Mouse (Mus musculus): ENCODE results near the gene Rfx3. TPM values are rescaled to one million over a fixed set of nuclear protein-coding genes. Genes with fewer than 3 reads are reported as not detected.

Rfx3 gene
- total RNA-seq, 2 experiments from 2014 or later = 0.38 to 1.4 TPM

DNA sequence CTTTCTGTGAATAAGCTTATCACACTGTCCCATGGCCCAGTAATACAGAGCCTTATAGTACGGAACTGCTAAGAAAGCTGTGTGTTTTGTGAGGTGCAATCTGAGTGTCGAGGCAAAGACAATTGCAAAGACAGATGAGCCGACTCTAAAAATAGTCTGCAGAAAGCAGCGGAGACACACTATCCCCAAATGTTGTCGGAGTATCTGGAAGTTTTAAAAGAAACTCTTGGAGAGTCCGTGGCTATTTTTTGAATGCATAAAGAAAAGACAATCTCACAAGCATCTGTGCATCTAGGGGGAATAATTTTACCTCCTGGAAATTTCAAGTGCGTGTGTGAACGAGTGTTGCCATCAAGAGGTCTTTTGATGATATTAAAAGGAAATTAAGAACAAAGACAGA is 251.6 kb downstream of the Rfx3 start:
- no peak for ATAC-seq (replicated peaks; ENCODE audit: low FRiP score, poor library complexity, severe bottlenecking)

DNA sequence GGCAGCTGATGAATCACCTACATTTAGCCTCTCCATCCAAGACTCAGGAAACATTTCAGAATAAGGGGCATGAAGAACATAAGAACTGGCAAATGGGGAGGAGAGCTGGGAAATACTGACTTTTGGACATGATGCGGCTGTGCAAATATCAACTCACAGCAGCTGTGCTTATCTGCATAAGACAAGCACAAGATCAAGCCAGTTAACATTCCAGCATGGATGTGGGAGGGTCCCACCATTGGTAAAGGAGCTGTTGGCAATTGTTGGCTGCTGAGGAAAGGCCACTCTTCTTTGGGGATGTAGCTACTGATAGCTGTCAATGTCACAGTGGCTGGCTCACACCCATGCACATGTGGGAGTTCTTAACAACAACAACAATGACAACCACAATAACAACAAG is 263.7 kb downstream of the Rfx3 start:
- ATAC-seq (replicated peaks; ENCODE audit: low FRiP score, poor library complexity, severe bottlenecking) = no peak

DNA sequence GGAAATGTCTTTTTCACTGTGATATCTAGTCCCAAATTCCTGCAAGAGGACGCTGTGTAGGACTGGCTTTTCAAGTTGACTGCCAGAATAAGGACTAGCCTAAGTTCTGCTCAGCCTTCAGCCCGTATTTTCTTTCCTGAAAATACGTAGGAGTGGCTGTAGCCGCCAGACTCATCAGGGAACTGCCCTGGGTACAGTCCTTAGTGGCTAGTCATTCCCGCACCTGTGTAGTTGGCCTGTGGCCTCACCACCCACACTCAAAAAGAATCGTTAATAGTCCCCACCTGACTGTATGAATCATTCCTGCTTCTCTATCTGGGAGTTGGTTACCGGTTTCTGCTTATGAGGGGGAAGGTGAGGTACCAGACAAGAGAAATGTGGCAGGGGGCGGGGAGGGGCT is 272.1 kb downstream of the Rfx3 start:
- ATAC-seq (replicated peaks; ENCODE audit: low FRiP score, poor library complexity, severe bottlenecking) = no peak

DNA sequence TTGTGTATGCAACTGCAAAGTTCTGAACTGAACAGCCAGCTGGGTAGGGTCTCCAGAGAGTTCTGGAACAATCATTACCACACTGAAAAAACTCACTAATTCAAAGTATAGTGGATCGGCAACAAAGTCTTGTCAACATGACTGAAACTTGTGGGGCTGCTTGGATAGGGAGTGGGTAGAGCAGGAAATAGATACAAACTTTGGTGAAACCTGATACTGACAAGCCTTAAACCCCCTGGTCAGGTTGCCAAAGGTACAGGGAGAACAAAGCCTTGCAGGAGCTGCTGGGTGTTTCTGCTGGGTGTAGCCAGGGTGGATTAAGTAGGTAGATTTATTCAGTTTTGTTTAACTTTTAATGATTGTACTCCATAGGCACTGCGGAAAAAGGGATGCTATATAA is 274.4 kb downstream of the Rfx3 start:
- ATAC-seq (replicated peaks; ENCODE audit: low FRiP score, poor library complexity, severe bottlenecking) = no peak

DNA sequence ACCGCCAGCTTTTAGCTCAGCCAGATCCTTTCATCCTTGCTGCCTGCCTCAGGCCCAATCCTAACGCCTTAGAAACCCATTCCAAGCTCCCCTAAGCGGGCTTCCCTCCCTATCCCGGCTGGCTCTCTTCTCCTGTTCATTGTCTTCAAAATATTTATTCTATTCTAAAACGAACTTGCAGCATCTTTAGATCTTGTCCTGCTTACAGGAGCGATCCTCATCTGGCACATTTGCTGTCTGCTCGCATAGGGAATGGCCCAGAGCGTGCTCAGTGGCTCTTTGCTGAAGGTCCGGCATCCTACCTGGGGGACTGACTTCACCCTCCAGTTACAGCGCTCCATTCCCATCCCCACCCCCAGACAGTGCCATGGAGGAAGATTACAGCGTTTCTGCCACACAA is 292.0 kb downstream of the Rfx3 start:
- no peak for ATAC-seq (replicated peaks; ENCODE audit: low FRiP score, poor library complexity, severe bottlenecking)

DNA sequence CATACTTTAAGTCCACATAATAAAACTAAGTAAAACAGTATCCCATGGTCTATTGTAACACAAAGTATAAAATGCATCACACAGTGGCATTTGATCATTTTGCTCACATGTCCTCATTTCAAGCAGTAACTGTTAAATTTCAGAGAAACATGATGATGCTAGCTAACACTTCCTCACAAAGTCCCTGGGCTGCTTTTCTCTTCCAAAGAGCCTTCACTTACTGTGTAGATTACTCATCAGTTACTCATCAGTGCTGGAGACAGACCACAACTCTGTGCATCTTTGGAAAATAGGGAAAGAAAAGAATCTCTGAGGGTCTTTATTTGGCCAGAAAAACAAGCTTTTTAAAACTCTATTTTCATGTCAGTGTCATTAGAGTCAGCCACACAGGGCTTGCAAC is 294.7 kb downstream of the Rfx3 start:
- ATAC-seq (replicated peaks; ENCODE audit: low FRiP score, poor library complexity, severe bottlenecking) = no peak

All from erythroblast, adult 5-6 weeks (primary cell).